Mouse (Mus musculus): ENCODE results near the gene Rbm4b. TPM values are rescaled to one million over a fixed set of nuclear protein-coding genes. Genes with fewer than 3 reads are reported as not detected.
"Not testable (repeated sequence)": the region's sequence is repeated elsewhere in the genome, so short reads cannot be mapped to it uniquely, and the experiment has no call there.

Gene Rbm4b
- total RNA-seq, 2 experiments from 2014 or later = 18.4 to 18.8 TPM

DNA sequence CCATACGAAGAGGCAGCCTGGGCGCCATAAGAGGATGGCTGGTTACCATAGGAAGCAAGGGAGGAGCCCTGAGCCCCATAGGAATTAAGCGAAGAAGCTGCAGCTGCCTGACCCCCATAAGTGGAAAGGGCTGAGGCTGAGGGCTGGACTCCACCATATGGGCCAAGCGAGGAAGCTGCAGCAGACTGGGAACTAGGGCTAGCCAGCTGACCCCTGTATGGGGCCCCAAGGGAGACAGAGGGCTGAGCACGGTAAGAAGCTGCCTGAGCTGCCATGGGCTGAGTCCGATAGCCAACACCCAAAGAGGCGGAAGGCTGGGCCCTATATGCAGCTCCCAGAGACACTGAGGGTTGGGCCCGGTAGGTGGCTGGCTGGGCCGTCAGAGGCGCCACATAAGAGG, 47.0 kb downstream of the Rbm4b start:
- DNase-seq (ENCODE audit: low spot score in 2 of 2) = no peak

DNA sequence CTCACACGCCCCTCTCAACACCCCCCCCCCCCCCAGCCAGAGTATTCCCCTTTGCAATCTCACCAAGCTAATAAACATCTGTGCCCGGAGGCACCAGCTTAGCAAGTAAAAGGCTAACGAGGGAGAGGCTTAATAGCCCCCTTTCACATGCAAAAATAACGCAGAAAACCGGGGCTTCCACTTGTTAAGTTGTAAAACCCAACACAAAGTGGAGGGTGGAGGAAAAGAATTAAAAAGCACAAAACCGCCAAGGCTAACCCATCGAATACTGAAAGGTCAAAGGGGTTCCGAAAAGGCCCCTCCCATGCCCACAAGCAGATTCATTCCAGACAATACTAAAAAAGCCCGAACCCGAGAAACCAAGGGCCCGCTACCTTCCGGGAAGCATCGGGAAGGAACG, 54.0 kb downstream of the Rbm4b start:
- no peak for DNase-seq (ENCODE audit: low spot score in 2 of 2)

DNA sequence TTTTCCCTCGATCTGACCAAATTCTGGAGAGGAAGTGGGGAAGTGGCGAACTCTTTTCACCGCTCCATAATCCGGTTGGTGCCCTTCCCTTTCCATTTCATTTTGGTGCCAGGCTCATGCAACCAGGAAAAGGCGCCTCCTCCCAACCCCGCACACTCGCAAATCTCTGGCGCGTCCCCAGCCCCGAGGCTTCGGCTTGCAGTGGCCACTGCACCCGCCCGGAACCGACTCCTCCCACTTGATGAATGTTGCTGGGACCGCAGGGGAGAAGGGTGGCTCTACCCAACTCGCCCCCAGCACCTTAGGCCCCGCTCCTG, 54.4 kb downstream of the Rbm4b start:
- no peak for DNase-seq (ENCODE audit: low spot score in 2 of 2)

DNA sequence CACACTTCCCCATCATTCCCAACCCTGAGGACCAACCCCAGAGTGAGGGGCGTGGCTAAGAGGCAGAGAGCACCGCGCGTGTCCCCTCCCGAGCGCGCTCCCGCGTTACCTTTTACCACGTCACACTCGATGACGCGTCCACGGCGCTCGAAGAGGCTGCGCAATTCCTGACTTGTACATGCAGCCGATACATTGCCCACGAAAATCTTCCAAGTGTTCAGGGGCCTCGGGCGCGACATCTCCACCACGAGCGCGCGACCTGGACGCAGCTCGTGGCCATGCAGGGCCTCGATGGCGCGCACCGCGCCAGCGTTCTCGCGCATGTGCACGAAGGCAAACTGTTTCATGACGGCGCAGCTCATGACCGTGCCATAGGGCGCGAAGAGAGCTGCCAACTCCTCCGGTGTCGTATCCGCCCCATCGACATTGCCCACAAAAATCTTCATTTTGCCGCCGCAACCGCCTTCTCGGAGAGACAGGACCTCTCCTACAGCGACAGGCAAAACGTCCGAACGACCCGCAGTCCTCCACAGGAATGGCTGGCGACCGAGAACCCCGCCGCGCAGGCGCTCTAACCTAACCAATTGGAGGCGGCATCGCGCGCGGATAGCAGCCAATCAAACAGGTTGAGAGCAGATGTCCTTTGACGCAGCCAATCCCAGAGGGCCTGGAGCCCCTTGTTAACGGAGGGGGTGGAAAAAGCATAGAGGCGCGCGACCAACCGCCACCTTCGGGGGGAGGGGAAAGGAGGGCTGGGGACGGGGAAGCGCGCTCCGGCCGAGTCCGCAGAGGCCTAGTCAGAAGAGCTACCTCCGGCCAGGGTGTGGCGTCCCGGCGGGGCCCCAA, 55.0 kb downstream of the Rbm4b start, which contains the start of the genes Gm21992 and Rbm14:
Gene Gm21992, minus strand, starts transcription at position 550 of the 846 bp plus-strand sequence.
Gene Rbm14, minus strand, starts transcription at position 572 of the 846 bp plus-strand sequence.
- peak; percentile 92 to 94 for DNase-seq (ENCODE audit: low spot score in 2 of 2)

DNA sequence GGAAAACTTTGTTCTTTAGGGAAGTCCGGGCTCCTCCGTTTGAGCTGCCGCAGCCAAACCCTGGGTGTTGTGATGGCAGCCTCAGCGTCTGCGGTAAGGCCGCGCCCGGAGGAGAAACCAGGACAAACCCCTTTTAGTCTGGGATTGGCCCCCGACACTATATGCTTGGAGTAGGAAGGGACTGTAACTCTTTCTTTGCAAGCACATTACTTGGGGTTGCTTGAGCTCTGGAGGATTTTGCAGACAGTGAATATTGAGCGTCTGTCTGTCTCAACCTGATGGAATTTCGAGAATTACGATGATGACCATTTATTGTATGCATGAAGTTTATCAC, 55.6 kb downstream of the Rbm4b start:
- no peak for DNase-seq (ENCODE audit: low spot score in 2 of 2)

DNA sequence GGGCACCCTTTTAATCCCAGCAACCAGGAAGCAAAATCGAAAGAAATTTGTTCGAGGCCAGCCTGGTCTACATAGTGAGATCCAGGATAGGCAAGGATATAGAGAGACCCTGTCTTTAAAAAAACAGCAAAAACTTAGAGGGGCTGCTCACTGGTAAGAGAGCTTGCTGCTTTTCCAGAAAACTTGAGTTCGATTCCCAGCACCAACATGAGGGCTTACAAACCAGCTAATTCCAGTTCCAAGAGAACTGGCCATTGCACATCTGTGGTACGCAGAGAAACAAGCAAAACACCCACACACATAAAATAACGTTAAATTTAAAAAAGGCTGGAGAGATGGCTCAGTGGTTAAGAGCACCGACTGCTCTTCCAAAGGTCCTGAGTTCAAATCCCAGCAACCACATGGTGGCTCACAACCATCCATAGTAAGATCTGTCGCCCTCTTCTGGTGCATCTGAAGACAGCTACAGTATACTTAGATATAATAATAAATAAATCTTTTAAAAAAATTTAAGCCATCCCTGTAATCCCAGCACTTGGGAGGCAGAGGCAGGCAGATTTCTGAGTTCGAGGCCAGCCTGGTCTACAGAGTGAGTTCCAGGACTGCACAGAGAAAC, 56.1 kb downstream of the Rbm4b start:
- not testable (repeated sequence) for DNase-seq (ENCODE audit: low spot score in 2 of 2)

DNA sequence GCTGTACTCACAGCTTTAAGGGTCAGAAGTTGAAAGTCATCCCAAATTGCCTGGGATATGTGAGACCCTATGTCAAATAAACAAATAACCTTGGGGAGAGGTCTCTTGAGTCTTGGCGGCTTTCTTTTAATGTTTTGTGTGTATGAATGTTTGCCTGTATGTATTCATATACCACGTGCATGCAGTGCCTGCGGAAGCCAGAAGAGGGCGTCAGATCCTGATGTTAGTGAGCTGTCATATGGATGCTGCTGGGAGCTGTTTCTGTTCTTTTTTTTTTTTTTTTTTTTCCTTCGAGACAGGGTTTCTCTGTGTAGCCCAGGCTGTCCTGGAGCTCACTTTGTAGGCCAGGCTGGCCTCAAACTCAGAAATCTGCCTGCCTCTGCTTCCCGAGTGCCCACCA, 56.7 kb downstream of the Rbm4b start:
- no peak for DNase-seq (ENCODE audit: low spot score in 2 of 2)

Other genes starting within 250 kb of the Rbm4b start
- 100 to 1,000 TPM; 622 to 707 TPM for gene Pcx, start 246.0 kb upstream of the Rbm4b start, total RNA-seq (2021)
- gene Lrfn4, start 140.8 kb upstream of the Rbm4b start, total RNA-seq (2021) = 1 to 10 TPM; 4.4 to 7.7 TPM
- 10 to 100 TPM; 34.1 to 38.1 TPM for gene Rce1, start 130.9 kb upstream of the Rbm4b start, total RNA-seq (2021)
- gene Gm960, start 57.8 kb upstream of the Rbm4b start, total RNA-seq (2021) = not detected
- 1 to 10 TPM in 1 of 2 experiments, under 1 TPM in 1; 0.58 to 1.3 TPM for gene Sptbn2, start 45.3 kb upstream of the Rbm4b start, total RNA-seq (2021)
- gene Rbm4, start 37.4 kb downstream of the Rbm4b start, total RNA-seq (2021) = 10 to 100 TPM; 64.1 to 66.8 TPM
- 10 to 100 TPM; 28.1 to 30.6 TPM for gene Gm21992, start 55.1 kb downstream of the Rbm4b start, total RNA-seq (2021)
- gene Rbm14, start 55.1 kb downstream of the Rbm4b start, total RNA-seq (2021) = 10 to 100 TPM; 46.1 to 59.0 TPM
- gene Ccs, start 82.8 kb downstream of the Rbm4b start, total RNA-seq (2021) = 100 to 1,000 TPM in 1 of 2 experiments, 10 to 100 TPM in 1; 94.4 to 109 TPM
- gene Ccdc87, start 82.9 kb downstream of the Rbm4b start, total RNA-seq (2021) = under 1 TPM in 1 of 2 experiments, not detected in 1; 0.13 TPM
- 100 to 1,000 TPM; 318 to 345 TPM for gene Ctsf, start 98.6 kb downstream of the Rbm4b start, total RNA-seq (2021)
- 1 to 10 TPM in 1 of 2 experiments, under 1 TPM in 1; 0.73 to 1.5 TPM for gene Actn3, start 121.4 kb downstream of the Rbm4b start, total RNA-seq (2021)
- 10 to 100 TPM; 16.9 to 20.5 TPM for gene Zdhhc24, start 122.2 kb downstream of the Rbm4b start, total RNA-seq (2021)
- gene Bbs1, start 150.1 kb downstream of the Rbm4b start, total RNA-seq (2021) = 1 to 10 TPM; 5.1 to 8.9 TPM
- gene Dpp3, start 171.8 kb downstream of the Rbm4b start, total RNA-seq (2021) = 10 to 100 TPM; 51.4 to 86.6 TPM
- 1 to 10 TPM; 6.8 to 8.9 TPM for gene Peli3, start 186.6 kb downstream of the Rbm4b start, total RNA-seq (2021)
- 10 to 100 TPM; 51.3 to 59.1 TPM for gene Mrpl11, start 205.7 kb downstream of the Rbm4b start, total RNA-seq (2021)
- gene Npas4, start 233.8 kb downstream of the Rbm4b start, total RNA-seq (2021) = under 1 TPM; 0.35 to 0.46 TPM